Mouse (Mus musculus) heart, adult 8-10 months (tissue): ENCODE measurements around the gene Tns4. TPM values are rescaled to one million over a fixed set of nuclear protein-coding genes. Genes with fewer than 3 reads are reported as not detected.

Experiments used
- DNase-seq: peaks from one replicate; pipeline ENCODE4 v3.0.0; 2022; ENCODE audit warnings: low spot score
- total RNA-seq, 4 experiments: library from RNA; stranded (reverse); gene quantifications; 2 replicates each; pipeline ENCODE4 v1.2.4; 2022

The Tns4 gene
- total RNA-seq: under 1 TPM; 0.06 to 0.43 (median 0.16) TPM

DNA sequence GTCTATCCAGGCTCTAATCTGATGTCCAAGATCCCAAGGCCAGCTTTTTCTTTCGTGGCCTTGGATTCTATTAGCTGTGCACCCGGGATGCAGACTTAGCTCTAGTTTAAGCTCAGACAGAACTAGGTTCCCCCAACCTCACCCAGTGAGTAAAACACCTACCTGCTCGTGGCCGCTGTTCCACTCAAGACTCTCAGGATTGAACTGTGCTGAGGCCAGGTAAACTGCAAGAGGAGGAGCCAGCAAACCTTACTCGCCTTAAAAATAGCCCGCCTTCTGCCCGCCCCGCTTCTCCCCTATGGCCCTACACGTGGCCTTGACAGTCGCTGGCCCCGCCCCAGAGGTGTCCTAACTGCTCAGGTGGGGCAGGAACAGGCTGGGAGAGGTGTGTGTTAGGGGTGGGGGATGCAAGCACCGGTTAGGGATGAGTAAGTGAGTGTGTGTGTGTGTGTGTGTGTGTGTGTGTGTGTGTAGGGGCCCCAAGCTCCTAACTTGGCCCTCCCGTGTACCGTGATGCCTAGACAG, at the start of gene Tns4:
TSS of gene Tns4 (minus strand) at position 230 of the 525 bp plus-strand sequence.
- DNase-seq: no peak

DNA sequence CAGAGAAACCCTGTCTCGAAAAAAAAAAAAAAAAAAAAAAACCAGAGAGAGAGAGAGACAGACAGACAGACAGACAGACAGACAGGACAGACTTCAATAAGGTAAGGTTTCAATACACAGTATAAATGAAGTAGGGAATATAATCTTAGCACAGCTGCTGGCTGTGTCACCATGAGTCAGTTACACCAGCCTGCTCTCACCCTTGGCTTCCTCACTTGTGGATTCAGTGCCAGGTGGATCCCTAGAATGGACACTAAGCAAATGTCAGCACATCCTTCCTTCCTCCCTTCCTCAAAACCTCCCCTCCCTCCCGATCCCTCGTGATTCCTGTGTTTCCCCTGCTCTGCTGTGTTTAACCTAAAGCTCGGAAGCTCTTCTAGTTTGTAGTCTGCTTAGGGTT, 48.3 kb upstream of the Tns4 start:
- DNase-seq: no peak

DNA sequence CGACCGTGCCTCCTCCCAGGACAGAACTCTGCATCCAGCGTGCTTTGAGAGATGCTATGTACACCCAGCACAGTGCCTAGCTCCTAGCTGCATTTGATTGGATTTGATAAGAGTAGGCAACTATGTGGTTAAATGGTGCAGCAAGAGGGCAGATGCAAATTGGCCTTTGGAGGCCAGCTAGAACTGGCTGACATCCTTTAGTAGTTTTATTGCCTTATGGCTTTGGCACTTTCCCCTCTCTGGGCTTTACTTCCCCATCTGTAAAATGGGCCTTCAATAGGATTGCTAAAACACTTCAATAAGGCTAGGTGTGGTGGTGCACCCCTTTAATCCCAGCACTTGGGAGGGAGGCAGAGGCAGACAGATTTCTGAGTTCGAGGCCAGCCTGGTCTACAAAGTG, 47.9 kb upstream of the Tns4 start:
- DNase-seq: no peak

DNA sequence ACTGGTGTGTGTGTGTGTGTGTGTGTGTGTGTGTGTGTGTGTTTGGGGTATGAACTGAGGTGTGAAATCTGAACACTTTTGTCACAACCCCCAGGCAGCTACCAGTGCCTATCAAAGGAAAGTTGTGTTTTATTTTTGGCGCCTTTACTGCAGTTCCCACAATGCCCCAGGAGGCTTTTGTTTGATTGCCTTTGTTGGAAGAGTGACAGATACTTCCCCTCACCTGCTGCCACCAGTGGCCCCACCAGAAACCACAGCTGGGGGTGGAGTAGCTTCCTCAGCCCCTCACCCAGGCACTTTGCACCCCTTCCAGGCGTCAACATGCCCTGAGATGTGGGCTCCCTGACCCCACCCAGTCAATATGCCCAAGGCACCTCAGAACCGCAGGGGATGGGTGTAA, 47.3 kb upstream of the Tns4 start:
- no peak for DNase-seq

DNA sequence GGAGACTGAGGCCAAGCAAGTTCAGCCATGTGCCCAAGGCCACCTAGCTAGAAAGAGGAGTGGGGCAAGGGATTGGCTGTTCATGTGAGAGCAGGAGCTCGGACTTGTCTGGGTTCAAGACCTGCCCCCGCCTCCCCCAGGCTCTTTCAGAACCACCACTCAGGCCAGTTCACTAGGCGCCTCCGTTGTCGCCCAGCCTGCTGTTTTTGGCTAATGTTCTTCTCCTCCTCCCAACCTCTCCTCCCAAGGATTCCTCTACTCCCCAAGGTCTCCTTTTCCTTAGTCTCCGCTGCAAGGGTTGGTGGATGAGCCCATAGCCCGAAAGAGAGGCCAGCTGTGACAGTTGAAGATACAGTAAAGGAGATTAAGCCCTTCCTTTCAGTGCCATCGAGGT, 45.9 kb upstream of the Tns4 start:
- no peak for DNase-seq

DNA sequence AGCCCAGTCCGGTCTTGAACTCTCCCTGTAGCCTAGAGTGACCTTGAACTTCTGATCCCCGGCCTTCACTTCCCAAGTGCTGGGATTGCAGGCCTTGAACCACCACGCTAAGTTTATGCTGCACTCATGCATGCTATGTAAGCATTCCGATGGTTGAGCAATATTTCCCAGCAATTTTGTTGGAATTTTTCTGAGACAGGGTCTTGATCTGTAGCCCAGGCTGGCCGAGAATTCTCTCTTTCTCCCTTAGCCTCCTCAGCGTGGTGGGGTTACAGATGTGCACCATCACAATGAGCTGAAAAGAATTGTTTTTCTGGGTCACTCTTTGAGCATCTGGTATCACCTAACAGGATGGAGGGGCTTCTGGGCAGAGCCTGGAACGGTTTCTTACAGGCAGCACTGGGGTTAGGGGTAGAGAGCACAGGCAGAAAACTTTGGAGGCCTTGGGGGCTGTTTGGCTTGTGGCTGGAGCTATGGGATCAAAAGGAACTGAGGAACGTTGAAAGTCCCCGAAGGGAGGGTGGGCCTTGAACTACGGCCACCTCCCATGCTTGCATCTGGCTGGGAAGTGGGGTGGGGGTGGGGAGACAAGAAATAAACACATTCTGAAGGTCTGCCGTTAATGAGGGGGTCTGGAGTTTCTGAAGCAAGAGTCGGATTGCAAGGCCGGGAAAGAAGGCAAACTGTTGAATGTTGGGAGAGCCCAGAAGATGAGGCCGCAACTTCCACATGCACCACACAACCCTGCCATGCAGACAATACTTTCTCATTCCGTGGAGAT, 45.4 kb upstream of the Tns4 start:
- no peak for DNase-seq

DNA sequence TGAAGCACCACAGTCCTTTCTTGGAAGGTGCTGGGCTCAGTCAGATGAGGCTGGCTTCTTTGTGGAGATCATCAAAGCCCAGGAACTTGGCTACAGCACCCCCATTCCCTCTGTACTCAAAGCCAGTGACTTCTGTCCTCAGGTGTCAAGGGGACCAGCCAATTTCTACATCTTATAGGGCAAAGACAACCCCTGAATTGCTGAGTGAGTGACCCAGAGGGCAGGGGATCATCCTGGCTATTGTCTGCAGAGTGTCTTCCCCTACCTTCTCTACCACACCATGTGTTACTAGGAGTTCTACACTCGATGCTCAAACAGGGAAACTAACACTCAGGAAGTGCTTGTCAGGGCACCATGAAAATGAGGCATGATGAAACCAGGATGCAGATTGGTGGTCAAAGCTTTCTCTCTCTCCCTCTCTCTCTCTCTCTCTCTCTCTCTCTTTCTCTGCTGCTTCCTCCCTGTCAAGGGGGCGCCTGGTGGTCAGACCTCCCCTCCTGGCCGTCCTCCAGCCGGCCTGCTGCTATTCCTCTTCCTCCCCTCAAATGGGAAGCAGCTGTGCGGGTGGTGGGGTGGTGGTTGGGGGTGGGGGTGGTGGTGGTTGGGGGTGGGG, 44.3 kb upstream of the Tns4 start:
- DNase-seq: no peak

DNA sequence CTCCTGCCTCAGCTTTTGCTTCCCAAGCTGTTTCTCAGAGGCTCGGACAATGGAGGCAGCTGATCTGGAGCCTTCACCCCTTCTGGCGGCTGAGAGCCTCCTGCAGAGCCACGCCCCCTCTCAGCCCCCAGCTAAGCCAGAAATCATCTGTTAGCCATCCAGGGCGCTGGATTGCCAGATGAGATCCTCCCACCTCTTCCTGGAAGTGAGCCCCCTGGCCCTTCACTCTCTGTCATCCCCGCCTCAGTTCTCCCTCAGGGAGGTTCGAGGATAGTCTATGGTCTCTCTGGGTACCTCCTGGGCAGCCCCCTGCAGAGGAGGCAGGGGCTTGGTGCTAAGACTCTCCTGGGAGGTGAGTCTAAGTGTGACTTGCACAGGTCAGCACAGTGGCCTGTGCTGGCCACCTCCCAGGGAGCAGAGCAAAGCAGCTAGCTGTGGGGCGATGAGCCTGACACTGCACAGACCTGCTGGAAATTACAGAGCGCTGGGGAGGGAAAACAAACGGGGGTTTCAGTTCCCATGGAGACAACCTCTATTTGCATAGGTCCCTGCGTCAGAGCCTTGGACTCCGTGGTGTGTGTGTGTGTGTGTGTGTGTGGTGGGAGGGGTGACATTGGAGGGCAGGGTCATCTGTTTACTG, 43.1 kb upstream of the Tns4 start:
- no peak for DNase-seq

DNA sequence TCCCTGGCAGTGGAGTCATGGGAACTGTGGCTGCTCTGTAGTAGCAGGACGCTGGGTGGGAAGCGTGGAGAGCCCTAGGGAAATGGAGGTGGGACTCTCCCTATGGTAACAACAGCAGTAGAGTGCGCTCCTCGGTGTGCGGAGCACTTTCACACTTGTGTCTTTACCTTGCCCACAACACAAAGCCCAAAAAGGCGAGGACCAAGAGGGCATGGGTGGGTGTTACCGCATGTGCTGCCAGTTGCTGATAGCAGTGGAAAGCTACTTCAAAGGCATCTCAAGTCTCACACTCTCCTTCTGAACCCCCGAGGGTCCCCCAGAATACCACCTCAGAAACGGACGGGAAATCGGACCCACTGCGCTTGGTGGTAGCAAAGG, 42.3 kb upstream of the Tns4 start:
- no peak for DNase-seq

DNA sequence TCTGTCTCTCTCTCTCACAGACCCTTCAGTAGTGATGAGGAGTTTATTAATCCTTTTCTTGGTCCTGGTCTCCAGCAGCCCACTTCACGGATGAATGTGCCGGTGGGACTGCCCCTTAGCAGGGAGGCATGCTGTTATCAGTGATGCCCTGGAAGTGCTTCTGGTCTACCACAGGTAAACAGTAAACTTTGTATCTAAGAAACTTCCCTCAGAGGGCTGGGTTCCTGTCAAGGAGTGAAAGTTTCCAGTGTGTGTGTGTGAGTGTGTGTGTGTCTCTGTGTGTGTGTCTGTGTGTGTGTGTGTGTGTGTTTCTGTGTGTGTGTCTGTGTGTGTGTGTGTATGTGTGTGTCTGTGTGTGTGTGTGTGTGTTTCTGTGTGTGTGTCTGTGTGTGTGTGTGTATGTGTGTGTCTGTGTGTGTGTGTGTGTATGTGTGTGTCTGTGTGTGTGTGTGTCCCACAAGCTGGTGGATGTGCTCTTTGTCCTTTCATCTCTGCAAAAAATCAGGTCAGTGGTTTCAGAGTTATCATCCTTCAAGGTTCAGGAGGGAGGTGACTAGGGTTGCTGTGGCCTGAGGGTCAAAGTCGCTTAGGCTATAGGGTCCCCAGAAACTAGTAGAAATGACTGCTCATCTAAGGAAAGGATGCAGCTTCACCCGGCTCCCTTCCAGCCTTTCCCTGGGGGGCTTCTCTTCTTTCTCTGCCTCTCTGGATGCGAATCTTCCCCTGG, 41.8 kb upstream of the Tns4 start:
- no peak for DNase-seq

DNA sequence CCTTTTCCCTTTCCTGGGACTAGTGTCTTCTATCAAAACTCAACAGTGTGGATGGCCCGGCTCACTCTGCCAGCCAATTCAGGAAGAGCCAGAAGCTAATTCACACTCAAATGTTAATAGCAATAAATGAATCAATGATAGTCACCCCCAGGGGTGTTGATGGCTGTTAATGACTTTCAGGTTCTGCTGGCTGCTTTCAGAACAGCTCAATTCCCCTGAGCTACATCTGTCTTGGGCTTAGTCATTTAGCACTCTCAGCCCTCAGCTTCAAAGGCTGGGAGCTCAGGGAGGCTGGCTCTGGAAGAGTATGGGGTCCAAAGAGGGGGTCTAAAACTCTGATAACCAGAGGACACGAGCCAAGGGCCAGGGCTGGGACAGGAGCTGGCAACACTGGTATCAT, 40.2 kb upstream of the Tns4 start:
- DNase-seq: no peak

DNA sequence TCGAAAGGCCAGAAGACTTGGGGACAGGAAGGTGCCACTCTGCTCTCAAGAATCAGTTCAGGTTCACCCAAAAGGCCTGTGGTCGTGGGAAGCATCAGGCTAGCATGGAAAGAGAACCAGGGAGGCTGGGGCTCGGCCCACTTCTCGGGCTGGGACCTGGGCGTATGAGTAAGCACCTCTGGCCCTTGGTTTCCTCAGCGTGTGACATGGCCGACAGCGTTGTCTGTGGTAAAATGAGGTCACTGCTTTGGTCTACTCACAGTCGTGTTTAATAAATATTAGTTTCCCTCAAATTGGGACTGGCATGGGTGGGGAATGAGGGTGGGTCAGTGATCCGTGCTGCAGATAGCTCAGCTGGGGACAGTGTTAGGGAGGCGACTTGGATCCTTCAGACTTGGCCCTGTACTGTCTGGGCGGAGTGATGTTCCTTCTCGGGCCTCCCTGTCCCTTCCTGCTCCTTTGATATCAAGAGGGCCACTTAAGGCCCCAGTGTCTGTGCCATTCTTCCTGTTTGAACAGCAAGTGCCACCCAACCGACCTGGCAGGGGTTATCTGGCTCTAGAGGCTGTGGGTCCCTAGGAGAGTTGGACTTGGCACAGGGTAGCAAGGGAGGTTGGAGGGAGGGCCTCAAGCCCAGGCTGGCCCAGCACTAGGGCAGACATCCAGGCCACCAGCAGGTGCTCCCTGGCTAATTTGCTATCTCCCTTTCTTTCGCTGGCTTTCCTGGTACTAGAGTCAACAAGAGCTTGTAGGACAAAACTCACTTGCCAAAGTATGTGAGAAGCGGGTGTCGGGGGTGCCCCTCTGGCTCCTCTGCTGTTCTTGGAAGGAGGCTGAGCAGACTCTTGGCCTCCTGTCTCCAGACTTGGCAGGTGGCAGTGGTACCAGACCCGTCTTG, 38.9 kb upstream of the Tns4 start:
- no peak for DNase-seq

DNA sequence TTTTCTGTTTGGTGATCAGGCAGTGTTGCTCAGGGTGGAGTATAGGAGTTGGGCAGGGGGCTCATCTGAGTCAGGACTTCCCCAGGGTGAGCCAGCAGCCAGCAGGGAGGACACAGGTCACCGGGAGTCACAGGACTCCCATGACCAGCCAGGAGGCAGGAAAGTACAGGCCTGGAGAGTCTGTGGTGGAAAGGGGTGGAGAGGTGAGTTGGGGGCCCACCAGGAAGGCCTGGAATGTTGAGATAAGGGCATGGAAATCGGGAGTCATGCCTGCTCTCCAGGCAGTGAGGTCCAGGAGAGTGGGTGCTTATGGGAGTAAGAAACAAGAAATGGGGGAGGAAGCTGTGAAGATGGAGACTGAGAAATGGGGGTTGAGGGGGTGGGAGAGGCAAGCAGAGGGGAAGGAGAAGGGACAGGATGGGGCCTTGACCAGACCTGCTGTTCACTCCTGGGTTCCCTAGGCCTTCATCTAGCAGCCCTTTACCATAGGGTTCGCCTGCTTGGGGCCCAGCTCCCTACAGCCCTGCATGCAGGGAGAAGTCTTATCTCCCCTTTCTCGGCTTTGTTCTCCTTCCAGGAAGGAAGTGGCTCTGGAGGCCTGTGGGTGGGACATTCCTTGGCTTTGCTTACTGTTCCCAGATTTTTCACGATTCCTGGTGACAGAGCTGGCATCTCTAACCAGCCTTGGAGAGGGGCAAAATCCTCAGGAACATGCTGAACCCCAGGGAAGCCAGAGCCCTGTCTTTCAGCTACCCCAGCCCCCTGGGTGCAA, 37.6 kb upstream of the Tns4 start:
- no peak for DNase-seq

DNA sequence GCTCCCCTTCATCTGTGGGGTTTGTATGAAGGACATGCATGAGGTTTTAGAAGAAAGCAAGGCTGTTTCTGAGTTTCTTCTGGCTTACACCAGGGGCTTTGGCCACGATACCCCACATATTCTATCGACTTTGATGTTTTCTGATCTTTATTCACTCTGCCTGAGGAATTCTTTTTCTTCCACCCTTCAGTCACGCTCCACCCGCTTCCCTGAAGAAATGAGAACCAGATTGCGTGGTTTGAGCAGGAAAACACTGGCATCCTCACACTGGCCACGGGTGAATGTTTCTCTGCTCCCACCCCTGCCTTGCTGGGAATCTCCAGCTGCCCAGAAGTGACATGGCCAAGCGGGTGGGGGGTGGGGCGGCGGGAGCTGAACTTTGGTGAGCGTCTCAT, 35.5 kb upstream of the Tns4 start:
- no peak for DNase-seq

DNA sequence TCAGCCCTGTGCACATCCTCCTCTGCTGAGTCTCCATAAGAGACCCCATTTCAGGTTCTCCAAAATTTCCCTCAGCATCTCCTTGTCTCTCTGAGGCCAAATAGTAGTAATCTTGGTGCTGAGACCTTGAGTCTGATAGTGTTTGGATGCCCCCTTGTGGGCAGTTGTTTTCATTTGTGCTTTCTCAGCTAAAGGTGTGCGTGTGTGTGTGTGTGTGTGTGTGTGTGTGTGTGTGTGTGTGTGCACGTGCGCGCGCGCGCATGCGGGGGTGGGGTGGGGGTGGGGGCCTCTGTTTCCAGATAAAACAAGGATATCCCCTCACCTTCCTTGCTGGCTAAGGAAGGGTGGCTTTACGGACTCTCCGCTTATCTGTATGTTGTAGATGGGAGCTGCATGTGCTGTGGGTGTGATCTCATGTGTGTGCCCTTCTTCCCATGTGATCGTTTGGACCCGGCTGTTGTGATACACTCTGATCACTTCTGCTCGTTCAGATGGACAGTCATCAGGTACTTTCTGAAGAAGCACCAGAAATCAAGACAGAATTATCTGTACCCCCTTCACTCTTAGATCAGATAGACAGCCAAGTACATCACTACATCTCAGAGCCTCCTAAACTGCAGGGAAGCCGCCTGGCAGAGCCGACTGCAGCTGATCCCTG, 35.0 kb upstream of the Tns4 start:
- peak; percentile 63 for DNase-seq

DNA sequence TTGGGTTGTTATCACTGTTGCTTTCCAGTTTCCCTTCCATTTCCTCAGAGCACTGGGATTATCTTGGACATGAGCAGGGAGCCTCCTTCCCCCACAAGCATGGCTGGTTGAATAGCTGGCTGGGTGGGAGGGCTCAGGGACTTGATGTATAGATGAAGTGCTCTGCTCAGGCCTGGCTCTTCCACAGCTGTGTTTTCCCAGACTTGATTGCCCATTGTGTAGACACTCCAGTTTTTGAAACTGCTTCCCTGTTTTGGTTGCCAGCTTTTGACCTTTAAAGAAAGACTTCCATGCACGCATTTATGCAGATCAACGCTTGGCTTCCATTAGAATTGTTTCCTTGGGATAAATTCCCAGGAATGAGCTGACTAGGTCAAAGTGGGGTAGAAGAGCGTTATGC, 33.6 kb upstream of the Tns4 start:
- no peak for DNase-seq

DNA sequence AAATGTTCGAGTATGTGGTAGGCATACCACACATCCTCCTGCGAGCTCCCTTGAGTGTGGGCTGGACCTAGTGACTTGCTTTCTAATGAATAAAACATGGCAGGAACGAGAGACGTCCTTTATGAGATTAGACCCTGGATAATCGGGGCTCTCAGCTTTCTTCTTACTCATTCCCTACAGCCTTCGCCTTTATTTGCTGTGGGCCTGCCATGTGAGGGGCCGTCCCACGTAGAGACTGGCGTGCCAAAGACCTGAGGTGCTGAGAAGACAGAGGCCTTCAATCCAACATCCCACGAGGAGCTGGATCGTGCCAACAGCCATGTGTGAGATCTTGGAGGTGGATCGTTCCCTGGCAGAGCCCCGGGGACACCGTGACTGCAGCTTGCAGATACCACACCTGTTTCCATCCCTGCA, 32.1 kb upstream of the Tns4 start:
- DNase-seq: no peak

DNA sequence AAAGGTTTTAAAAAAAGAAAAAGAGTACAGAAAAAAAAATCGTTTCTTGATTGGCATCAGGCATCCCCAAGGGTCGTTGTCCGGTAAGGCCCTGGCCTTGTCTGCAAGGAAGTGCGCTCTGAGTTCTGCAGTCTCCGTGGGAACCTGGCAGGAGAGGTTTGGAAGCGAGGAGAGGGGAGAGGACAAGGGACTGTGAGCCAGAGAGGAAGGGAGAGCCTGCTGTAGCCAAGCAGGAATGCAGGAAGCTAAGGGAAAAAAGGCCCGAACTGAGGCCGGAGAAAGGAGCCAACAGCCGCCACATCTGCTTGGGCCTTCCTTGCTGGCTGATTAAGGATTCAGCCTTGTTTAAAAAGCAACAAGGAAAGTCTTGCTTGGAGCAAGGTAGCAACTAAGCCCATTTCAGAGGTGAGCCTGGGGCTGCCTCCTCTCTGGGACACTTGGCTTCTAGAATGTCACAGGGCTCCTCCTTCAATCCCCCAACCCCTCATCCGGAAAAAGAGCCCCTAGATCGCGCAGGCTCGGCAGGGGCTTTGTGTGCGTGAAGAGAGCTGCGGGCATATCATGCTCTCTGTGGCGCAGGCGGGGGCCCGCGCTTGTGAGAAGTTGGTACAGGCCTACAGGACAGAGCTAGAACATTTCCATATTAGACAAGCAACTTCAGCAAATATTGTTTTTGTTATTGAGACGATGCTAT, 31.6 kb upstream of the Tns4 start:
- DNase-seq: peak; percentile 52

DNA sequence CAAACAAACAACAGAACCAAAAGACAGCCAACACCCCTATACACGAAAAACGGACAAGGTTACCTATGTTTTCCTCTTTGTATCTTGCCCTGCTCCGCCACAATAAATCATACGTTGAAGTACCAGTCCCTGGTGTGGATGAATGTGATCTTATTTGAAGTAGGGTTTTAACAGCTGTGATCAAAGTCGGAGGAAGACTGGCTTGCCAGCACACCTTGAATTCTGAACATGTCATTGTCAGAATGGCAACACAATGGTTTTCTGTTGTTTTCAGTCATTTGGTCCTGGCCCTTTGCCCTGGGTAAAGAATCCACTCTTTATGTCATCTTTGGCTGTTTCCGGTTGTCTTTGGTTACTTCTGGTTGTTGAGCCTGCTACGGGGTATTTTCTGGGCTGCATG, 29.9 kb upstream of the Tns4 start:
- DNase-seq: no peak
